In the genomic region with DNA sequence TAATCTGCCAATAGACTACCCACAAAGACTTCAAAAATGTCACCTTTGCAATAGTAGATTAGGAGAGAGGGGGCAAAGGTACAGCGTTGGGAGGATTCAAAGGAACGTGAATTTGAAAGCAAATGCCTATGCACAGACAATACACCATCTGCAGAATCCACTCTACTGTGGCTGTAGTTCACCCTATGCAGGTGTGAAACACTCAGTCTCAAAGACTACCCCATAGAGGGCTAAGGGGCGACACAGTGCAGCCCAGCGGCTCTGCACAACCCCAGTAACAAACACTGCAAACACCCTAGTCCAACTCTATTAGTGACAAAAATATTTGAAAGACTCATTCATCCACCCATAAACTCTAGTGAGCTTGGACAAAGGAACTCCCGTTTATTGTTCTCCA, we compare ENCODE assay signal across 13 mouse cellular contexts.
DNase-seq lines count a peak whose midpoint lies in the region; ATAC-seq lines count a peak whose summit lies in the region.
"Had no signal": no experiment of that assay in that cellular context is flagged by ENCODE, and none has a peak within 500 bp of the region (broad histone marks: within the 10 kb centered on the region; RNA-seq: fewer than 3 reads in every experiment).

No protein-coding gene starts in this region.

- no peak overlapping the region for H3K9ac ChIP-seq in kidney, embryonic 15.5 days
- H3K9ac ChIP-seq in embryonic facial prominence, embryonic 15.5 days, result no peak overlapping the region
- peak overlapping the region; percentile 14; the same call in 1 of the 2 replicates for H3K9ac ChIP-seq in limb, embryonic 12.5 days (replicated peaks)
- no peak overlapping the region for H3K9ac ChIP-seq in neural tube, embryonic 15.5 days (replicated peaks)
- H3K9ac ChIP-seq: neural tube, embryonic 12.5 days had no signal

- H3K36me3 ChIP-seq in kidney, embryonic 15.5 days, result no peaks in the 10 kb centered on the region
- no peaks in the 10 kb centered on the region for H3K36me3 ChIP-seq in embryonic facial prominence, embryonic 15.5 days
- no peaks in the 10 kb centered on the region for H3K36me3 ChIP-seq in limb, embryonic 12.5 days
- no peaks in the 10 kb centered on the region for H3K36me3 ChIP-seq in neural tube, embryonic 15.5 days
- H3K36me3 ChIP-seq: G1E; neural tube, embryonic 12.5 days had no signal

- peaks cover 32% of the 10 kb centered on the region for H3K4me1 ChIP-seq in kidney, embryonic 15.5 days
- peaks cover 27% of the 10 kb centered on the region for H3K4me1 ChIP-seq in embryonic facial prominence, embryonic 15.5 days
- H3K4me1 ChIP-seq in limb, embryonic 12.5 days (replicated peaks), result peaks cover 56% of the 10 kb centered on the region
- H3K4me1 ChIP-seq in neural tube, embryonic 15.5 days, result peaks cover 15% of the 10 kb centered on the region; the same call in 1 of the 2 replicates

- no peak for DNase-seq in kidney, postnatal 14 days
- no peak for DNase-seq in layer of hippocampus, postnatal 25 days (ENCODE audit: extremely low spot score in 1 of 2, low spot score in 1 of 2)
- DNase-seq: adrenal gland, postnatal 10 days; layer of hippocampus, adult 9-11 months; thymus, adult 18-20 months had no signal

- WGBS in kidney, embryonic 15.5 days, result 65% methylated on average over 5 of the region's 5 CpGs
- WGBS in embryonic facial prominence, embryonic 15.5 days, result 40% methylated on average over 5 of the region's 5 CpGs
- 21% methylated on average over 5 of the region's 5 CpGs for WGBS in limb, embryonic 12.5 days
- WGBS in neural tube, embryonic 15.5 days, result 71% methylated on average over 5 of the region's 5 CpGs

- no peaks in the 10 kb centered on the region for H3K9me3 ChIP-seq in kidney, embryonic 15.5 days (replicated peaks)
- no peaks in the 10 kb centered on the region for H3K9me3 ChIP-seq in embryonic facial prominence, embryonic 15.5 days (replicated peaks)
- no peaks in the 10 kb centered on the region for H3K9me3 ChIP-seq in limb, embryonic 12.5 days
- no peaks in the 10 kb centered on the region for H3K9me3 ChIP-seq in neural tube, embryonic 15.5 days (replicated peaks)
- H3K9me3 ChIP-seq: neural tube, embryonic 12.5 days had no signal

- H3K27ac ChIP-seq in kidney, embryonic 15.5 days, result 0 out of 2 replicates have a peak overlapping the region, but pooled peaks have one; percentile 51
- no peak overlapping the region; the same call in 1 of the 2 replicates for H3K27ac ChIP-seq in embryonic facial prominence, embryonic 15.5 days (replicated peaks)
- peak overlapping the region; percentile 81 for H3K27ac ChIP-seq in limb, embryonic 12.5 days
- 0 out of 2 replicates have a peak overlapping the region, but pooled peaks have one; percentile 10 for H3K27ac ChIP-seq in neural tube, embryonic 15.5 days (replicated peaks)
- H3K27ac ChIP-seq: neural tube, embryonic 12.5 days had no signal

- H3K4me2 ChIP-seq in kidney, embryonic 15.5 days, result peak overlapping the region; percentile 10; the same call in 1 of the 2 replicates
- H3K4me2 ChIP-seq in embryonic facial prominence, embryonic 15.5 days (replicated peaks), result peak overlapping the region; percentile 23
- peak overlapping the region; percentile 47 for H3K4me2 ChIP-seq in limb, embryonic 12.5 days
- peak overlapping the region; percentile 40 for H3K4me2 ChIP-seq in neural tube, embryonic 15.5 days
- H3K4me2 ChIP-seq: midbrain, embryonic 11.5 days had no signal

- H3K27me3 ChIP-seq in kidney, embryonic 15.5 days, result no peaks in the 10 kb centered on the region
- H3K27me3 ChIP-seq in embryonic facial prominence, embryonic 15.5 days, result no peaks in the 10 kb centered on the region
- H3K27me3 ChIP-seq in limb, embryonic 12.5 days, result no peaks in the 10 kb centered on the region
- no peaks in the 10 kb centered on the region for H3K27me3 ChIP-seq in neural tube, embryonic 15.5 days (replicated peaks)
- H3K27me3 ChIP-seq: neural tube, embryonic 12.5 days had no signal

- H3K4me3 ChIP-seq in kidney, embryonic 15.5 days (replicated peaks), result no peak overlapping the region
- no peak overlapping the region for H3K4me3 ChIP-seq in embryonic facial prominence, embryonic 15.5 days (replicated peaks)
- H3K4me3 ChIP-seq in limb, embryonic 12.5 days (replicated peaks), result no peak overlapping the region
- no peak overlapping the region for H3K4me3 ChIP-seq in neural tube, embryonic 15.5 days (replicated peaks)
- H3K4me3 ChIP-seq: neural tube, embryonic 12.5 days had no signal

- peak; percentile 16; the same call in 1 of the 2 replicates for ATAC-seq in kidney, embryonic 15.5 days (replicated peaks; ENCODE audit: low FRiP score)
- no peak for ATAC-seq in embryonic facial prominence, embryonic 15.5 days (ENCODE audit: insufficient number of reproducible peaks, low FRiP score, low TSS enrichment, low read depth)
- no peak for ATAC-seq in limb, embryonic 12.5 days (ENCODE audit: insufficient number of reproducible peaks, insufficient read depth, low FRiP score, low TSS enrichment, low read depth)
- no peak for ATAC-seq in neural tube, embryonic 15.5 days (ENCODE audit: low FRiP score)
- no peak for ATAC-seq in erythroblast, adult 5-6 weeks (replicated peaks; ENCODE audit: low FRiP score, poor library complexity, severe bottlenecking)
